Mouse (Mus musculus) liver, embryonic 13.5 days (tissue): ENCODE data around the gene Ehbp1l1. TPM values are rescaled to one million over a fixed set of nuclear protein-coding genes. Genes with fewer than 3 reads are reported as not detected.

Experiments used
- ATAC-seq: fragments of 200-750 bp; cut with Nextera tagmentation; 2 replicates; pipeline ENCODE4 v1.8.0; 2017; ENCODE audit warnings: low read depth, mild to moderate bottlenecking, moderate number of reproducible peaks, moderate library complexity
- DNase-seq: peaks from one replicate; pipeline ENCODE4 v3.0.0; 2022
- H3K27ac ChIP-seq: fragments of 300-500 bp; sonication (generic); 2 replicates; pipeline ENCODE4 v1.5.1; 2015; ENCODE audit warnings: moderate library complexity, mild to moderate bottlenecking, inconsistent platforms
- H3K27me3 ChIP-seq: fragments of 300-500 bp; sonication (generic); 2 replicates; pipeline ENCODE4 v1.6.1; 2015; ENCODE audit warnings: mild to moderate bottlenecking, inconsistent platforms
- H3K36me3 ChIP-seq: fragments of 300-500 bp; sonication (generic); 2 replicates; pipeline ENCODE4 v1.6.1; 2015; ENCODE audit warnings: mild to moderate bottlenecking, inconsistent platforms
- H3K4me1 ChIP-seq: fragments of 300-500 bp; sonication (generic); replicated peaks from 2 replicates; pipeline ENCODE4 v1.6.1; 2015; ENCODE audit warnings: inconsistent platforms
- H3K4me2 ChIP-seq: fragments of 300-500 bp; sonication (generic); 2 replicates; pipeline ENCODE4 v1.6.1; 2015; ENCODE audit warnings: inconsistent platforms, mild to moderate bottlenecking, moderate library complexity
- H3K4me3 ChIP-seq: fragments of 300-500 bp; sonication (generic); replicated peaks from 2 replicates; pipeline ENCODE4 v1.5.1; 2015; ENCODE audit warnings: mild to moderate bottlenecking, inconsistent platforms
- H3K9ac ChIP-seq: fragments of 300-500 bp; sonication (generic); 2 replicates; pipeline ENCODE4 v1.6.1; 2015; ENCODE audit warnings: mild to moderate bottlenecking, inconsistent platforms
- H3K9me3 ChIP-seq: fragments of 300-500 bp; sonication (generic); replicated peaks from 2 replicates; pipeline ENCODE4 v1.6.1; 2016; ENCODE audit warnings: inconsistent platforms
- WGBS: fragments of 180-500 bp; shearing (Covaris S2); methylation state at CpG from one replicate; pipeline ENCODE4 v1.1.7; 2015; ENCODE audit not compliant: insufficient replicate concordance; 5-methylcytosine and 5-hydroxymethylcytosine counted together
- polyA plus RNA-seq: library from polyadenylated mRNA; unstranded; fragments of >200 nt; fragmentation: Nextera tagmentation; extraction: Ambion mirVana; gene quantifications from 2 replicates; pipeline ENCODE4 v1.2.1, GENCODE M21; 2015

The Ehbp1l1 gene
- polyA plus RNA-seq, 1 experiment from 2014 or later: 105 TPM

DNA sequence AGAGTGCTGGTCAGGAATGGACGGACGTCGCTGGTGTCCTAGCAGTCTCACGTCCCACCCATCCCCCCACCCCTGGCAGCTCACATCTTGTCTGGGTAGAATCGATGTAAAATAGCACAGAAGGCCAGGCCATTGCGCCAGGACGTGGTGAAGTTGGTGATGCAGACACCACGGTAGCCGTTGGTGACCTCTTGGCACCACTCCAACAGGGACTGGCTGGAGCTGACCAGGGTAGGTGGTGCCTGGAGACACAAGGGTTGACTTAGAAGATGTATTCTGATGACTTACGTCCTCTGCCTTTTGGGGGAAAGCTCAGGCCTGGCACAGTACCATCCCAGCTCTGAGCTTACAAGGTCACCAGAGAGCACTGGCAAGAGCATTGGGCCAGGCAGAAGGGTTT, 9.2 kb downstream of the Ehbp1l1 start:
- Histone ChIP-seq H3K27me3 (no peaks in the 10 kb centered on the region), H3K27ac (peak overlapping the region; percentile 99; the same call in 1 of the 2 replicates), H3K4me1 (peaks cover 100% of the 10 kb centered on the region), H3K4me3 (0 out of 2 replicates have a peak overlapping the region, but pooled peaks have one; percentile 2), H3K36me3 (peaks cover 100% of the 10 kb centered on the region), H3K9me3 (no peaks in the 10 kb centered on the region), H3K9ac (no peak overlapping the region), H3K4me2 (peak overlapping the region; percentile 36; the same call in 1 of the 2 replicates)
- no peak for ATAC-seq
- DNase-seq: no peak
- 77% methylated on average over 10 of the region's 10 CpGs for WGBS

GRCm38 (mm10) chr19:5715793-5716688, 10.1 kb downstream of the Ehbp1l1 start:
- peaks cover 100% of the 10 kb centered on the region for H3K36me3 ChIP-seq

DNA sequence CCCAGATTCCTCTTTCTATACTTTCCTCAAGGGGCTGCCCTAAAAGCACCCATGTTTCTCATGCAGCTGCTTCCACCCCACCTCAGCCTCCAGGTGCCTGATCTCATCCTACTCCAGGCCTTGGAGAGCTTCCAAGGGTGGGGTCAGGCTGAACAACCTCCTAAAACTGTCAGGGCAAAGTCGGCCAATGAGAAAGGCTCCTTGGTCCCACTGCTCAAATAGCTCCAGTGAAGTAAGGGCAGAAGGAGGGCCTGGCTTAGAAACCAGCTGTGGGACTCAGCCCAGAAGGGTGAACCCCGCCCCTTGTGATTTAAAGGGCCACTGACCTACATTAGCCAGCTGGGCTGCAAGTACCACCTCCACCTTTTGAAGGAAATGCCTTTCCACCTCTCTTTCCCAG, 12.4 kb downstream of the Ehbp1l1 start:
- WGBS: 34% methylated on average over 2 of the region's 2 CpGs
- peak overlapping the region; percentile 37 for H3K9ac ChIP-seq
- peak overlapping the region; percentile 43 for H3K4me2 ChIP-seq
- peaks cover 100% of the 10 kb centered on the region for H3K36me3 ChIP-seq
- no peaks in the 10 kb centered on the region for H3K9me3 ChIP-seq
- H3K27ac ChIP-seq: peak overlapping the region; percentile 59
- peak; percentile 52 for ATAC-seq
- no peak for DNase-seq
- H3K4me1 ChIP-seq: peaks cover 84% of the 10 kb centered on the region
- no peaks in the 10 kb centered on the region for H3K27me3 ChIP-seq
- H3K4me3 ChIP-seq: peak overlapping the region; percentile 18

More at GRCm38 (mm10) chr19:5715793-5716688, 10.1 kb downstream of the Ehbp1l1 start:
- ATAC-seq: peak; percentile 51
- Histone ChIP-seq H3K4me1 (peaks cover 98% of the 10 kb centered on the region), H3K27ac (peak overlapping the region; percentile 59), H3K27me3 (no peaks in the 10 kb centered on the region), H3K4me2 (peak overlapping the region; percentile 36), H3K4me3 (peak overlapping the region; percentile 21; the same call in 1 of the 2 replicates), H3K9me3 (no peaks in the 10 kb centered on the region), H3K9ac (peak overlapping the region; percentile 6; the same call in 1 of the 2 replicates)
- WGBS: 77% methylated on average over 43 of the region's 43 CpGs
- DNase-seq: no peak

- peak overlapping the region; percentile 43 for H3K4me2 ChIP-seq
- H3K4me1 ChIP-seq: peaks cover 80% of the 10 kb centered on the region
- H3K9ac ChIP-seq: peak overlapping the region; percentile 37
Observed at GRCm38 (mm10) chr19:5713255-5713654, 12.9 kb downstream of the Ehbp1l1 start.

GRCm38 (mm10) chr19:5711907-5712460, 14.1 kb downstream of the Ehbp1l1 start:
- DNase-seq: no peak
- no peak for ATAC-seq
- Histone ChIP-seq H3K9me3 (no peaks in the 10 kb centered on the region), H3K4me1 (peaks cover 74% of the 10 kb centered on the region), H3K9ac (no peak overlapping the region; the same call in 1 of the 2 replicates), H3K27me3 (no peaks in the 10 kb centered on the region), H3K4me2 (no peak overlapping the region), H3K36me3 (peaks cover 100% of the 10 kb centered on the region), H3K4me3 (no peak overlapping the region), H3K27ac (peak overlapping the region; percentile 15; the same call in 1 of the 2 replicates)
- 84% methylated on average over 14 of the region's 14 CpGs for WGBS

More at GRCm38 (mm10) chr19:5713255-5713654, 12.9 kb downstream of the Ehbp1l1 start:
- peak overlapping the region; percentile 59 for H3K27ac ChIP-seq
- H3K4me3 ChIP-seq: peak overlapping the region; percentile 18
- no peak for DNase-seq
- no peaks in the 10 kb centered on the region for H3K27me3 ChIP-seq
- H3K9me3 ChIP-seq: no peaks in the 10 kb centered on the region
- no peak for ATAC-seq
- H3K36me3 ChIP-seq: peaks cover 100% of the 10 kb centered on the region
- 61% methylated on average over 5 of the region's 5 CpGs for WGBS

DNA sequence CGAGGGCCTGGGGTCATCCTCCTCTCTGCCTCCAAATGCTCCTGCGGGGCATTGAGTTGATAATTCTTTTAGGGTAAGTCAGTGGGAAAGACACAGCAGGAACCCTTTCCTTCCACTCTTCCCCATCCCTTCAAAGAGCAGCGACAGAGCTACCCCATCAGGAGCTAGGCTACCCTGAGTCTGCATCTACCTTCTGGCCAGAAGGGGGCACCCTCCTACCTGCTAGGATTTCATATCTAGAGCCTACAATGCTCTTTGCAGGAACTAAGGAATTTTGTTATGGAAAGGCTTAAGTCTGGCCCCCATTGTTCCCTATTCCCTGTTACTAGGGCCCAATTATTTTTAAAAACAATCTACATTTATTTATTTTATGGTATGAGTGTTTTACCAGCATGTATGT, 14.9 kb downstream of the Ehbp1l1 start:
- peaks cover 100% of the 10 kb centered on the region for H3K36me3 ChIP-seq

DNA sequence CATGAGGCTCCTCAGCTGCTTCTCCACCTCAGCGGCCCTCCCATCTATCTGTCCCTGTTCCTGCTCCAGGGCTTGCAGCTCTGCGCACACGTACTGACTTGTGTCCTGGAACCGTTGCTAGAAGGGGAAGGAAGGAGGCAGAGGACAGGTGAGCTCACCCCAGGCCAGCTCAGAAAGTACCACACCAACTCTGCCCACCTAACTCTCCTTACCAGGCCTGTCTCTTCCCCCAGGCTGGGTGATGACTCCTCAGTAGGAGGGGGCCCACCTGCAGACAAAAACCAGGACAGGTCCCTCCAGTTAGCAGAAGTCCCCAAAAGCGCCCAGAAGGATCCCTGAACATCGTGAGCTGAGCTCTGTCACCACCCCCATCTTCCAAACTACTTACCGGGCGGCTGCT, 15.5 kb downstream of the Ehbp1l1 start:
- Histone ChIP-seq H3K4me2 (no peak overlapping the region), H3K27ac (peak overlapping the region; percentile 35; the same call in 1 of the 2 replicates), H3K36me3 (peaks cover 100% of the 10 kb centered on the region), H3K4me1 (peaks cover 73% of the 10 kb centered on the region), H3K4me3 (no peak overlapping the region), H3K27me3 (no peaks in the 10 kb centered on the region), H3K9ac (no peak overlapping the region), H3K9me3 (no peaks in the 10 kb centered on the region)
- 89% methylated on average over 8 of the region's 8 CpGs for whole genome bisulfite sequencing
- no peak for ATAC-seq
- DNase-seq: no peak

More for the DNA sequence above, 14.9 kb downstream of the Ehbp1l1 start:
- Histone ChIP-seq H3K4me1 (peaks cover 73% of the 10 kb centered on the region), H3K27me3 (no peaks in the 10 kb centered on the region), H3K9ac (no peak overlapping the region), H3K9me3 (no peaks in the 10 kb centered on the region), H3K27ac (peak overlapping the region; percentile 35; the same call in 1 of the 2 replicates), H3K4me2 (no peak overlapping the region), H3K4me3 (no peak overlapping the region)
- ATAC-seq (no peak), DNase-seq (no peak)
- WGBS: 47% methylated on average over 3 of the region's 3 CpGs

DNA sequence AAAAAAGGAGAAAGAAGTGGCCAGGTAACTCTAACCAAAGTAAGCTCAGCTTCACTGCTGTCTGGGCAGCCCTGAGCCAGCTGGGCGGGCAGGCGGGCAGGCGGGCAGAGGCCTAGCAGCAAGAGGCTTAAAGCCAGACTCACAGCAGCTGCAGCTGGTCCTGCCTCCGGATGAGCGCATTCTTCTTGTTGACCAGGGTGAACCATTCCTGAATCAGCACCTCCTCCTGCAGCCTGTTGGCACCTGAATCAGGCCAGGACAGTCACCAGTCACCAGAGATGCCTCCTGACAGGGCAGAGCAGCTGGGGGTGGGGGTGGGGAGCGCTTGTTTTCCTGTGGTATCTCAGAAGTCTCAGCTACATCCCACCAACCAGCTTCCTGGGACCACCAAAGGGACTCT, 16.0 kb downstream of the Ehbp1l1 start:
- H3K27me3 ChIP-seq: no peaks in the 10 kb centered on the region
- no peak overlapping the region for H3K4me3 ChIP-seq
- 98% methylated on average over 6 of the region's 6 CpGs for WGBS
- H3K36me3 ChIP-seq: peaks cover 95% of the 10 kb centered on the region
- DNase-seq (no peak), ATAC-seq (no peak)
- no peak overlapping the region for H3K9ac ChIP-seq
- H3K9me3 ChIP-seq: no peaks in the 10 kb centered on the region
- H3K4me1 ChIP-seq: peaks cover 73% of the 10 kb centered on the region
- H3K27ac ChIP-seq: no peak overlapping the region
- H3K4me2 ChIP-seq: no peak overlapping the region

GRCm38 (mm10) chr19:5704801-5705571, 21.1 kb downstream of the Ehbp1l1 start:
- 36% methylated on average over 10 of the region's 10 CpGs for WGBS

DNA sequence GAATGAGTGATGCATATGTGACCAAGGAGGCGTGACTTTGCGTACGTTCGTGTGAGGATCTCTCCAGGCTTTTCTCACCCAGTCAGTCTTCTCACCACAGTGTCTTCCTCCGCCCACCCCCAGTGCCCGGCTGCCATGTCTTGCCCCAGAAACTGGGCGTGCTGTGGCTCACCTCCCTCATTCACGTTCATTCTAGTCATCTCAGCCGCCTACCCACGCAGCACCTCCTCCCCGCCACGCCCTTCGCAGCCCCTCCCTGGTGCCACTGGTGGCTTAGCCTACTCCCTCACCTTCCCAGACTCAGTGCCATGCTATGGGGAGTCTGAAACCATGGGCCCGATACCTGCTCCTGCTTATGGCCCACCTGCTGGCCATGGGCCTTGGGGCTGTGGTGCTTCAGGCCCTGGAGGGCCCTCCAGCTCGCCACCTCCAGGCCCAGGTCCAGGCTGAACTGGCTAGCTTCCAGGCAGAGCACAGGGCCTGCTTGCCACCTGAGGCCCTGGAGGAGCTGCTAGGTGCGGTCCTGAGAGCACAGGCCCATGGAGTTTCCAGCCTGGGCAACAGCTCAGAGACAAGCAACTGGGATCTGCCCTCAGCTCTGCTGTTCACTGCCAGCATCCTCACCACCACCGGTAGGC, 21.8 kb downstream of the Ehbp1l1 start, which contains the start of gene Kcnk7:
Gene Kcnk7, plus strand, starts transcription at position 205 of the 638 bp plus-strand sequence.
- Histone ChIP-seq H3K27me3 (no peaks in the 10 kb centered on the region), H3K9me3 (no peaks in the 10 kb centered on the region), H3K27ac (peak within 1 kb of the TSS; percentile 89), H3K36me3 (peaks cover 84% of the 10 kb centered on the region), H3K4me1 (peaks cover 48% of the 10 kb centered on the region), H3K9ac (peak within 1 kb of the TSS; percentile 59), H3K4me2 (peak within 1 kb of the TSS; percentile 53), H3K4me3 (peak within 1 kb of the TSS; percentile 12)
- ATAC-seq: peak; percentile 66
- no peak for DNase-seq
- WGBS: 54% methylated on average over 17 of the region's 17 CpGs

More at GRCm38 (mm10) chr19:5704801-5705571, 21.1 kb downstream of the Ehbp1l1 start:
- Histone ChIP-seq H3K27ac (peak overlapping the region; percentile 89), H3K4me1 (peaks cover 50% of the 10 kb centered on the region), H3K4me3 (peak overlapping the region; percentile 12), H3K27me3 (no peaks in the 10 kb centered on the region), H3K9ac (peak overlapping the region; percentile 59), H3K36me3 (peaks cover 84% of the 10 kb centered on the region), H3K9me3 (no peaks in the 10 kb centered on the region), H3K4me2 (peak overlapping the region; percentile 53)
- DNase-seq: peak; percentile 62
- ATAC-seq: peak; percentile 83
